30 mouse cellular contexts compared by ENCODE assay signal in genomic region chr19:37279194-37279593, GRCm38 (mm10).
"Had no signal": no experiment of that assay in that cellular context is flagged by ENCODE, and none has a peak within 500 bp of the region (broad histone marks: within the 10 kb centered on the region; RNA-seq: fewer than 3 reads in every experiment).

No protein-coding gene starts in this region.

- H3K9me3 ChIP-seq: limb, embryonic 10.5 days; limb, embryonic 12.5 days; limb, embryonic 13.5 days; limb, embryonic 15.5 days; liver, embryonic 12.5 days; liver, embryonic 13.5 days; liver, embryonic 15.5 days; lung, embryonic 15.5 days; megakaryocyte, embryonic 14.5 days; midbrain, embryonic 10.5 days; midbrain, embryonic 12.5 days; midbrain, embryonic 13.5 days; midbrain, embryonic 15.5 days; neural tube, embryonic 12.5 days had no signal

- DNase-seq: left cerebral cortex, postnatal 4 days; liver; liver, embryonic 13.5 days; liver, postnatal 0 days; lung, adult 18-20 months; lung, adult 2 months; lung, embryonic 14.5 days; lung, postnatal 10 days; lung, postnatal 14 days; lung, postnatal 36 days; lung, postnatal 4 days; midbrain, embryonic 14.5 days had no signal

- H3K4me2 ChIP-seq: limb, embryonic 12.5 days; limb, embryonic 13.5 days; limb, embryonic 15.5 days; liver, embryonic 11.5 days; liver, embryonic 12.5 days; liver, embryonic 13.5 days; liver, embryonic 15.5 days; lung, embryonic 14.5 days; lung, embryonic 15.5 days; midbrain, embryonic 11.5 days; midbrain, embryonic 12.5 days; midbrain, embryonic 13.5 days; midbrain, embryonic 15.5 days; neural tube, embryonic 12.5 days had no signal

- H3K27me3 ChIP-seq: limb, embryonic 12.5 days; limb, embryonic 13.5 days; limb, embryonic 15.5 days; liver, embryonic 12.5 days; liver, embryonic 13.5 days; liver, embryonic 15.5 days; lung, embryonic 15.5 days; megakaryocyte, embryonic 14.5 days; midbrain, embryonic 12.5 days; midbrain, embryonic 13.5 days; midbrain, embryonic 15.5 days; neural tube, embryonic 12.5 days had no signal

- H3K27ac ChIP-seq: limb, embryonic 10.5 days; limb, embryonic 12.5 days; limb, embryonic 13.5 days; limb, embryonic 15.5 days; liver, embryonic 12.5 days; liver, embryonic 13.5 days; liver, embryonic 14.5 days; liver, embryonic 15.5 days; lung, embryonic 15.5 days; macrophage; midbrain, embryonic 10.5 days; midbrain, embryonic 12.5 days; midbrain, embryonic 13.5 days; midbrain, embryonic 15.5 days; neural tube, embryonic 12.5 days had no signal

- H3K4me1 ChIP-seq: limb, embryonic 10.5 days; limb, embryonic 12.5 days; limb, embryonic 13.5 days; limb, embryonic 15.5 days; liver, embryonic 12.5 days; liver, embryonic 13.5 days; liver, embryonic 15.5 days; lung, embryonic 15.5 days; midbrain, embryonic 10.5 days; midbrain, embryonic 12.5 days; midbrain, embryonic 13.5 days; midbrain, embryonic 15.5 days; neural tube, embryonic 12.5 days had no signal

- H3K9ac ChIP-seq: limb, embryonic 12.5 days; limb, embryonic 13.5 days; limb, embryonic 15.5 days; liver, embryonic 12.5 days; liver, embryonic 13.5 days; liver, embryonic 14.5 days; liver, embryonic 15.5 days; liver, postnatal 0 days; lung, embryonic 14.5 days; lung, embryonic 15.5 days; midbrain, embryonic 12.5 days; midbrain, embryonic 13.5 days; midbrain, embryonic 15.5 days; neural tube, embryonic 12.5 days had no signal

- H3K4me3 ChIP-seq: limb, embryonic 10.5 days; limb, embryonic 12.5 days; limb, embryonic 13.5 days; limb, embryonic 15.5 days; liver, embryonic 12.5 days; liver, embryonic 13.5 days; liver, embryonic 15.5 days; lung, embryonic 15.5 days; megakaryocyte, embryonic 14.5 days; midbrain, embryonic 10.5 days; midbrain, embryonic 12.5 days; midbrain, embryonic 13.5 days; midbrain, embryonic 15.5 days; myocyte; neural tube, embryonic 12.5 days had no signal
